Mouse (Mus musculus): ENCODE data around the gene Cmss1. TPM values are rescaled to one million over a fixed set of nuclear protein-coding genes. Genes with fewer than 3 reads are reported as not detected.
A peak's percentile ranks its signal among the peaks of the same experiment; 100 is the strongest.

Cmss1 gene
- 27.5 and 30.1 TPM in 2 replicates for polyA plus RNA-seq (2016; fragmentation: Nextera tagmentation; extraction: Ambion mirVana)

- H3K27me3 ChIP-seq (replicated peaks): no peaks in the 10 kb centered on the region
- 0 out of 2 replicates have a peak, but pooled peaks cover 3% of the 10 kb centered on the region for H3K9me3 ChIP-seq (replicated peaks)
- H3K9ac ChIP-seq: peak within 1 kb of the TSS; percentile 81
- peaks cover 10% of the 10 kb centered on the region for H3K4me1 ChIP-seq (replicated peaks)
- peak within 1 kb of the TSS; percentile 99 for H3K4me3 ChIP-seq
- H3K4me2 ChIP-seq: peak within 1 kb of the TSS; percentile 81
- H3K27ac ChIP-seq (ENCODE audit: poor library complexity, severe bottlenecking): no peak within 1 kb of the TSS
- no peaks in the 10 kb centered on the region for H3K36me3 ChIP-seq
- under 1% methylated on average over 64 of the region's 64 CpGs for WGBS
- peak; percentile 90 for ATAC-seq (ENCODE audit: insufficient number of reproducible peaks, low FRiP score)
Measured at GRCm38 (mm10) chr16:57606444-57607227, at the start of gene Cmss1. Cmss1 (minus strand) TSS chr16:57606864.

- H3K9me3 ChIP-seq (replicated peaks): no peaks in the 10 kb centered on the region
- H3K27me3 ChIP-seq (replicated peaks): no peaks in the 10 kb centered on the region
- ATAC-seq (ENCODE audit: insufficient number of reproducible peaks, low FRiP score): no peak
- no peak overlapping the region for H3K4me3 ChIP-seq
- 47% methylated on average over 2 of the region's 2 CpGs for whole genome bisulfite sequencing
- H3K4me2 ChIP-seq: no peak overlapping the region
- H3K4me1 ChIP-seq (replicated peaks): peaks cover 10% of the 10 kb centered on the region; the same call in 1 of the 2 replicates
- H3K9ac ChIP-seq: no peak overlapping the region
- H3K36me3 ChIP-seq: no peaks in the 10 kb centered on the region
- no peak overlapping the region for H3K27ac ChIP-seq (ENCODE audit: poor library complexity, severe bottlenecking)
Measured at GRCm38 (mm10) chr16:57649888-57650287, 43.2 kb upstream of the Cmss1 start.

- no peaks in the 10 kb centered on the region for H3K9me3 ChIP-seq (replicated peaks)
- H3K27ac ChIP-seq (ENCODE audit: poor library complexity, severe bottlenecking): no peak overlapping the region
- no peak overlapping the region for H3K9ac ChIP-seq
- no peaks in the 10 kb centered on the region for H3K4me1 ChIP-seq (replicated peaks)
- WGBS: 67% methylated on average over 10 of the region's 10 CpGs
- no peaks in the 10 kb centered on the region for H3K36me3 ChIP-seq
- no peak overlapping the region for H3K4me3 ChIP-seq
- H3K4me2 ChIP-seq: no peak overlapping the region
- H3K27me3 ChIP-seq (replicated peaks): no peaks in the 10 kb centered on the region
- no peak for ATAC-seq (ENCODE audit: insufficient number of reproducible peaks, low FRiP score)
Measured at GRCm38 (mm10) chr16:57641346-57641885, 34.8 kb upstream of the Cmss1 start.

- Histone ChIP-seq H3K4me2 (no peak overlapping the region), H3K4me3 (no peak overlapping the region), H3K27me3 (replicated peaks) (no peaks in the 10 kb centered on the region), H3K9ac (no peak overlapping the region), H3K27ac (ENCODE audit: poor library complexity, severe bottlenecking) (no peak overlapping the region), H3K36me3 (no peaks in the 10 kb centered on the region), H3K9me3 (replicated peaks) (no peaks in the 10 kb centered on the region), H3K4me1 (replicated peaks) (no peaks in the 10 kb centered on the region; the same call in 1 of the 2 replicates)
- WGBS: 71% methylated on average over 5 of the region's 5 CpGs
- no peak for ATAC-seq (ENCODE audit: insufficient number of reproducible peaks, low FRiP score)
Measured at GRCm38 (mm10) chr16:57634766-57635165, 28.1 kb upstream of the Cmss1 start.

GRCm38 (mm10) chr16:57634191-57634590, 27.5 kb upstream of the Cmss1 start:
- WGBS: 9% methylated on average over 6 of the region's 6 CpGs
- H3K36me3 ChIP-seq: no peaks in the 10 kb centered on the region
- no peak overlapping the region for H3K4me3 ChIP-seq
- H3K9ac ChIP-seq: no peak overlapping the region
- ATAC-seq (ENCODE audit: insufficient number of reproducible peaks, low FRiP score): no peak
- H3K4me1 ChIP-seq (replicated peaks): no peaks in the 10 kb centered on the region; the same call in 1 of the 2 replicates
- no peak overlapping the region for H3K4me2 ChIP-seq
- no peak overlapping the region for H3K27ac ChIP-seq (ENCODE audit: poor library complexity, severe bottlenecking)
- no peaks in the 10 kb centered on the region for H3K9me3 ChIP-seq (replicated peaks)
- no peaks in the 10 kb centered on the region for H3K27me3 ChIP-seq (replicated peaks)

- Histone ChIP-seq H3K36me3 (no peaks in the 10 kb centered on the region), H3K27ac (ENCODE audit: poor library complexity, severe bottlenecking) (no peak overlapping the region), H3K4me1 (replicated peaks) (peaks cover 4% of the 10 kb centered on the region), H3K27me3 (replicated peaks) (no peaks in the 10 kb centered on the region), H3K9me3 (replicated peaks) (0 out of 2 replicates have a peak, but pooled peaks cover 3% of the 10 kb centered on the region), H3K4me3 (no peak overlapping the region), H3K9ac (no peak overlapping the region), H3K4me2 (no peak overlapping the region)
- 3% methylated on average over 1 of the region's 1 CpGs for WGBS
- ATAC-seq (ENCODE audit: insufficient number of reproducible peaks, low FRiP score): no peak
Measured at GRCm38 (mm10) chr16:57611768-57612167, 5.1 kb upstream of the Cmss1 start.

- no peak overlapping the region for H3K4me3 ChIP-seq
Measured at GRCm38 (mm10) chr16:57601031-57601430, 5.6 kb downstream of the Cmss1 start.

GRCm38 (mm10) chr16:57597295-57597957, 9.2 kb downstream of the Cmss1 start:
- Histone ChIP-seq H3K9me3 (replicated peaks) (no peaks in the 10 kb centered on the region), H3K36me3 (peaks cover 3% of the 10 kb centered on the region; the same call in 1 of the 2 replicates), H3K27me3 (replicated peaks) (no peaks in the 10 kb centered on the region), H3K4me3 (no peak overlapping the region), H3K4me2 (no peak overlapping the region), H3K9ac (no peak overlapping the region), H3K27ac (ENCODE audit: poor library complexity, severe bottlenecking) (no peak overlapping the region), H3K4me1 (replicated peaks) (no peaks in the 10 kb centered on the region)
- 88% methylated on average over 4 of the region's 4 CpGs for WGBS
- ATAC-seq (ENCODE audit: insufficient number of reproducible peaks, low FRiP score): no peak

More at GRCm38 (mm10) chr16:57601031-57601430, 5.6 kb downstream of the Cmss1 start:
- Histone ChIP-seq H3K27me3 (replicated peaks) (no peaks in the 10 kb centered on the region), H3K27ac (ENCODE audit: poor library complexity, severe bottlenecking) (no peak overlapping the region), H3K4me1 (replicated peaks) (peaks cover 6% of the 10 kb centered on the region; the same call in 1 of the 2 replicates), H3K9ac (no peak overlapping the region), H3K36me3 (peaks cover 3% of the 10 kb centered on the region; the same call in 1 of the 2 replicates), H3K4me2 (no peak overlapping the region), H3K9me3 (replicated peaks) (no peaks in the 10 kb centered on the region)
- no peak for ATAC-seq (ENCODE audit: insufficient number of reproducible peaks, low FRiP score)

GRCm38 (mm10) chr16:57593422-57594157, 13.1 kb downstream of the Cmss1 start:
- H3K9me3 ChIP-seq (replicated peaks): no peaks in the 10 kb centered on the region
- no peak overlapping the region for H3K4me2 ChIP-seq
- H3K27me3 ChIP-seq (replicated peaks): no peaks in the 10 kb centered on the region
- no peak for ATAC-seq (ENCODE audit: insufficient number of reproducible peaks, low FRiP score)
- no peaks in the 10 kb centered on the region for H3K4me1 ChIP-seq (replicated peaks)
- H3K36me3 ChIP-seq: no peaks in the 10 kb centered on the region; the same call in 1 of the 2 replicates
- H3K27ac ChIP-seq (ENCODE audit: poor library complexity, severe bottlenecking): no peak overlapping the region
- 39% methylated on average over 7 of the region's 7 CpGs for WGBS
- no peak overlapping the region for H3K4me3 ChIP-seq
- no peak overlapping the region for H3K9ac ChIP-seq

GRCm38 (mm10) chr16:57585201-57585600, 21.5 kb downstream of the Cmss1 start:
- Histone ChIP-seq H3K4me3 (no peak overlapping the region), H3K9me3 (replicated peaks) (no peaks in the 10 kb centered on the region), H3K36me3 (no peaks in the 10 kb centered on the region), H3K9ac (no peak overlapping the region), H3K4me1 (replicated peaks) (0 out of 2 replicates have a peak, but pooled peaks cover 3% of the 10 kb centered on the region), H3K4me2 (no peak overlapping the region), H3K27me3 (replicated peaks) (no peaks in the 10 kb centered on the region), H3K27ac (ENCODE audit: poor library complexity, severe bottlenecking) (no peak overlapping the region)
- WGBS: 39% methylated on average over 3 of the region's 3 CpGs
- ATAC-seq (ENCODE audit: insufficient number of reproducible peaks, low FRiP score): no peak
